Mouse (Mus musculus): ENCODE data around the gene Elp5.
"Not testable (repeated sequence)": the region's sequence is repeated elsewhere in the genome, so short reads cannot be mapped to it uniquely, and the experiment has no call there.

Gene Elp5

DNA sequence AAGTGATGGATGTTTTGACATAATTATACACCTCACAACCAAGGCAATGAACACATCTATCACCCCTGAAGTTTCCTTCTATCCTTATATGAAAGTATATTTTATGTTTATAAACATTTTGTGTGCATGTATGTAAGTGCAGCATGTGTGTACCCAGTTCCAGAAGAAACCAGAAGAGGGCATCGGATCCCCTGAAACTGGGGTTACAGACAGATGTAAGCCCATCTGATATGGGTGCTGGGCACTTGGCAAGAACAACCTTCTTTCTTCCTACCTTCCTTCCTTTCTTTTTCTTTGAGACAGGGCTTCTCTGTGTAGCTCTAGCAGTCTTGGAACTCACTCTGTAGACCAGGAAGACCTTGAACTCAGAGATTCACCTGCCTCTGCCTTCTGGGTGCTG is 26.1 kb downstream of the Elp5 start:
- ATAC-seq (ENCODE audit: low TSS enrichment), result no peak

DNA sequence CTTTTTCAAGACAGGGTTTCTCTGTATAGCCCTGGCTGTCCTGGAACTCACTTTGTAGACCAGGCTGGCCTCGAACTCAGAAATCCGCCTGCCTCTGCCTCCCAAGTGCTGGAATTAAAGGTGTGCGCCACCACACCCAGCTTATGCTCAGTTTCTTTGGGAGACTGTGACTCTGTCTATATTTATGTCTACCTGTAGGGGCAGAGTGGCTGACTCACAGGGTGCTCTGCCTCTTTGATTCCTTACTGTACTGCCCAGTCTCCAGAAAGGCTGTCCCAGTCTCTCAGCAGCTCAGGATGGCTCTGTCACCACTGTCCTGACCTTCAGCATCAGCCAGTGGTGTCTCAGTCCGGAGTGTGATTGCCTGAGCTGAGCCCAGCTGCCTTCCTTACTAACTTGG is 26.7 kb downstream of the Elp5 start:
- ATAC-seq (ENCODE audit: low TSS enrichment), result not testable (repeated sequence)

DNA sequence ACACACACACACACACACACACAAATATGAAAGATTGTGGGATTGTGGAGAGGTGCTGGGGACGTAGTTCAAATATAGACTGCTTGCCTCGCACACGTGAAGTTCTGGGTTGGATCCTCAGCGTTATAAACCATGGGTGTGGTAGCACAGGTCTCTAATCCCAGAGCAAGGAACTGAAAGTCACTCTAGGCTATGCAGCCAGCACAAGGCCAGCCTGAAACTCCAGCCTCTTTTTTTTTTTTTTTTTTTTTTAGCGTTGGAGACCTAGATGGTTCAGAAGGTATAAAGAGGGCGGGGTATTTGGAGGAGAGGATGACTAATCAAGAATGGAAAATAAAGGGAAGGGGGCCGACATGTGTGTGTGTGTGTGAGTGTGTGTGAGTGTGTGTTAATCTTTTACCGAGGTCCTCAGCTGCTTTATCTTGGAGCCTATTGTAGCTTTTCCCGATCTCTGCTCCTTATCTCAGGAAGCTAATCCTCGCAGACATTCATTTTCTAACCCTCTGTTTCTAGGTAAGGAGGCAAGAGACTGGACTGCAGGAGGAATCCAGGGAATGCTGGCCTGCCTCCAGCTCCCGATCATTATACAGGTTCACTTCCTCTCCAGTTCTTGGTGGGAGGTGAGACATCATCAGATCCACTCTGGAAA is 28.9 kb downstream of the Elp5 start:
- ATAC-seq (ENCODE audit: low TSS enrichment), result no peak

DNA sequence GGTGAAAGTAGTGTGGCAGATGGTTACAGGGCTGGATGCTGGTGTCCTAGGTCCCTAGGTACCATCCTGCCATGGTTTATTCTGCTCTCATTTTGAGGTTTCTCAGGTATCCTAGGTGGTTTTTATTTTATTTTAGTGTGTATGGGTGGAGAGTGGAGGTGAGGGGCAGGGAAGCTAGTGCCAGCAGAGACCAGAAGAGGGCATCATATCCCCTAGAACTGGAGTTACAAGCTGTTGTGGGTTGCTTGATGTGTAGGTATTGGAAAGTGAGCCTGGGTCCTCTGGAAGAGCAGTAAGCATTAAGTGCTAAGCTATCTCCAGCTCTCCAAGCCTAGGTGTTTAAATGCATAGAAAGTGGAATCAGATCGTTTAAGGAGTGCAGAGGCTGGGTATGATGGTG is 30.0 kb downstream of the Elp5 start:
- ATAC-seq (ENCODE audit: low TSS enrichment), result no peak

DNA sequence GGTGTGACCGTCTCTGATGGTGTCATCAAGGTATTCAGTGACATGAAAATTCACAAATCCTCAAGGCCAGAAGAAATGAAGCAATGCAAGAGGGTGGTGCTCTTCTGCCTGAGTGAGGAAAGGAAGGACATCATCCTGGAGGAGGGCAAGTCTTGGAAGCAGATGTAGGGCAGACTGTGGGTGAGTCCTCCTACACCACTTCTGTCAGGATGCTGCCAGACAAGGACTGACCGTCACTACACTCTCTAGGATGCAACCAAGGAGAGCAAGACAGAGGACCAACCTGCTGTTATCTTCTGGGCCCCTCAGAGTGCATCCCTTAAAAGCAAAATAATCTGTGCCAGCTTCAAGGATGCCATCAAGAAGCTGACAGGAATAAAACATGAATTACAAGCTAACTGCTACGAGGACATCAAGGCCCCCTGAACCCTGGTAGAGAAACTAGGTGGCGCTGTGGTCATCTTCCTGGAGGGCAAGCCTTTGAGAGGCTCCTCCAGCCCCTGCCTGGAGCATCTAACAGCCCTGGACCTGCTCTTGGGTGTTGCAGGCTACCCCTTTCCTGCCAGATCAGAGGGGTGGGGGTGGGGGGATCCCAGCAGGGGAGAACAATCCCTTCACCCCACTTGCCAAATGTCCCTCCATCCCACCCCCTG is 31.4 kb downstream of the Elp5 start:
- peak; percentile 55; the same call in 1 of the 2 replicates for ATAC-seq (ENCODE audit: low TSS enrichment)

DNA sequence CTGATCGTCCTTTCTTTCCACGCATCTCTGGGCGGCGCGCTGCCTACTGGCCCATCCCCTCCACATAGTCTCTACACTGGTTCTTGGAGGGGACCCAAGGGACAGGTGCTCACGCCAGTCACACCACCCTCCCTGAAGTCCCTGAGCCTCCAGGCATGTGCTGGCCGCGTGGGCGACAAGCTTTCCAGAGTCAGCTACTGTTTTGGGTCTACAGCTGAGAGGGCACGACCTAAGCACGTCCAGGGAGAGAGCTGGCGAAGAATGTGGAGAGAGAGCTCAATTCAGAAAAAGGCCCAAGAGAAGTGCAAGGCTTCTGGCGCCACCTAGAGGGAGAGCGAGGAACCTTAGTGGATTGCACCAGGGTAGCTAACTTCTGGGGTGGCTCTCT is 33.6 kb downstream of the Elp5 start:
- peak; percentile 52; the same call in 1 of the 2 replicates for ATAC-seq (ENCODE audit: low TSS enrichment)

DNA sequence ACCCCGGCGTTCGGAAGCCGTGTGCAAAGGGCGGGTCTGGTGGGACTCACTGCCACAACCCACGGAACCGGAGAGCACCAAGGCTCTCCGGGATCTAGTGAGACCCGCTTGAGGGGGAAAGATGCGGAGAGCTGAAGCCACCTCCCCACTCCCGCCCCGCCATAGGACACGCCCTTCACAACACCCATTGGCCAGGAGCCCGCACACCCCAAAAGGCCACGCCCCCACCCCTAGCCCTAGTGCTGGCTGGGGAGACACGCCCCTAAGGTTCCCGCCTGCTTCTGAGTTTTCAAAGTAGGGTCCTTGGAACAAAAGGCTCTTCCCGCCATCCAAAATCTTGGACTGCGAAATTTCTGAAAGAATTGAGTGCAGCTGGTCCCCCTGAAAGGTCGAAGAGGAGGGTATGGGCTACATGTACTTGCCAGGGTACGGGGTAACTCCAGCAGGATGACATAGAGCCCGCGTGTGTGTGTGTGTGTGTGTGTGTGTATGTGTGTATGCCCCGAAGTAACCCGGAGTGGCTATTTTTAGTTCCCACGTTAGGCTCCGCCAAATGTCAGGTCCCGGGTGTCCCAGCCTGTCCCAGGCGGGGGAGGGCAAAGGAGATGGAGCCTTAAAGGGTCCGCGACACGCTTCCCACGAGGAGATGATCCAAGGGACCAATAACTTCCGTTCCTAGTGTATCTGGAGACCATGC is 34.1 kb downstream of the Elp5 start, which contains the start of gene Slc2a4:
TSS of gene Slc2a4 (minus strand) at position 123 of the 697 bp plus-strand sequence.
- no peak for ATAC-seq (ENCODE audit: low TSS enrichment)

DNA sequence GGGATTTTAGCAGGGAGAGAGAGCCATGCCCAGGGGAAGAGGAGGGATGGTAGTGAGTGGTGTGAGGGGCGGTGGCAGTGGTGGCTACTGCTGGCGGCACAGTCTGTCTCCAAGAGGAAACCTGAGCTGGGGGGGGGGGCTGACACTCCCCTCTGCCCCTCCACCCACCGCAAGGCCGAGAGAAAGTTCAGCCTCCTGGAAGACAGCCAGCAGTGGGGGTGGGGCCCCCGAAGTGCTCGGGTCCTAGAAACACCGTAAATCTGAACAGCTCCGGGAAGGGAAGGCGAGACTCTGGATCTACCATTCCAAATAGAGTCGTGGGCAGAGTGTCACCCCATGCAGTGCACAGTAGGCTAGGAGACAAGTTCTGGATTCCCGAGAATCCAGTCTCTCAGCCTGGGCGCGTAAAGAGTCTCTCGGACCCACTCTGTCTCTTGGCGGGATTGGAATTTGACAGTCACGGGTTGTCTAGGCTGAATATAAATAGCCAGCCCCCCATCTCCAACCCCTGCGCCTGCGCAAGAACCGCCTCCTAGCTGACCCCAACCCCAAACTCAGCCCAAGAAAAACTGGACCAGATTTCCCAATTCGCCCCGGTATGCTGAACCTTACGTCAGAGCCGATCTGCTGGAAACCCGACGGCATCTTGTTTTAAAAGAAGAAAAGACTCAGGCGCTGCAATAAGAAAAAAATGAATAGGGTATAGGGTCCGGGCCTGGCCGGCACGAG is 34.8 kb downstream of the Elp5 start:
- no peak for ATAC-seq (ENCODE audit: low TSS enrichment)

DNA sequence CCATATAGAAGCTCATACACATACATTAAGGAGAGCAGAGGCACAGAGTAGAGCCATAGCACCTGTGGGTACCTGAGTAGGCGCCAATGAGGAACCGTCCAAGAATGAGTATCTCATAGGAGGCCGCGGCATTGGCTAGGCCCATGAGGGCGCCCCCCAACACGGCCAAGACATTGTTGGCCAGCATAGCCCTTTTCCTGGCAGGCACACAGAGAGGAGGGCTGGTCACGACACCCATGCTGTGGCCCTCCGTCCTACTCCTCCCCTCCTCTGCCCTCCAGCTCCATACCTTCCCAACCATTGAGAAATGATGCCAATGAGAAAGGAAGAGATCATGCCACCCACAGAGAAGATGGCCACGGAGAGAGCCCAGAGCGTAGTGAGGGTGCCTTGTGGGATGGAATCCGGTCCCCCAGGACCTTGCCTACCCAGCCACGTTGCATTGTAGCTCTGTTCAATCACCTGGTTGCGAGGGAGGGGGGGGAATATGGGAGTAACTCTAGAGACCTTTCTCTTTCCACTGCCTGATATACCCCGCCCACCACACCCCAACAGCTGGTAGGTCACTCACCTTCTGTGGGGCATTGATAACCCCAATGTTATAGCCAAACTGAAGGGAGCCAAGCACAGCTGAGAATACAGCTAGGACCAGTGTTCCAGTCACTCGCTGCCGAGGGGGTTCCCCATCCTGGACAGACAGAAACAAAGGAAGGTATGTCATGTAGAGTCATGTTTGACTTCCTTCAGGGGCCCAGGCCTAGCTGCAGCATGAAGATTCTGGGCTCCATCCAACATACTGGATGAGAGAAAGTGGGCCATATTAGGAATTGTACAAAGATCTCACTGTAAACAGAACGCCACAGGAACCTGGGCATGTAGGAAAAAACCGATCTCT is 36.1 kb downstream of the Elp5 start:
- no peak for ATAC-seq (ENCODE audit: low TSS enrichment)

DNA sequence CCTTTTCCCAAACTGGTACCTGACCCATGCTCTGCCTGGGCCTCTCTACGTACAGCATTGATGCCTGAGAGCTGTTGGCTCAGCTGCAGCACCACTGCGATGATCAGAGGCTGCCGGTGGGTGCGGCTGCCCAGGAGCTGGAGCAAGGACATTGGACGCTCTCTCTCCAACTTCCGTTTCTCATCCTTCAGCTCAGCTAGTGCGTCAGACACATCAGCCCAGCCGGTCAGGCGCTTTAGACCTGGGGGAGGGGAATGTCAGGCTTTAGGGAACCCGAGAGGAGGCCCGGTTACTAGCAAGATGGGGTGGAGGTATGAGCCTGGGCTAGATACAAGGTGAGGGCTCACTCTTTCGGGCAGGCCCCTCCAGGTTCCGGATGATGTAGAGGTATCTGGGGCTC is 37.1 kb downstream of the Elp5 start:
- ATAC-seq (ENCODE audit: low TSS enrichment), result no peak

DNA sequence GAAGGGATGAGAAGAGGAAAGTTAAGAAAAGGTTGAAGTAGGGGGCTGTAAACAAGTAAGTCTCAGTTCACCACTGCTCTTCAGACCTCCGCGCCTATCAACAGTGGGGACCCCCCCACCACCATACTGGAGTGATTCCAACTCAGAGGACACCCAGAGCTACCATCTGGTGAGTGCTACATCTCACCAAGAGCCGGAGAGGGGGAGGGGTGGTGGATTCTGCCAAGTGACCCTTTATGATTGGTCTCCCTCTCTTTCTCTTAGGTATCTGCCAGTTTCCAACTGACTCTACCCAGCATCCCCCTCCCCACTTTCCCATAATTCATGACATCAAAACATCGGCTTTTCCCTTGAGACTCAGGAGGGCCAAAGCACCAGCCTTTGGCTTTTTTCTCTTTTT is 41.4 kb downstream of the Elp5 start:
- ATAC-seq (ENCODE audit: low TSS enrichment), result no peak

DNA sequence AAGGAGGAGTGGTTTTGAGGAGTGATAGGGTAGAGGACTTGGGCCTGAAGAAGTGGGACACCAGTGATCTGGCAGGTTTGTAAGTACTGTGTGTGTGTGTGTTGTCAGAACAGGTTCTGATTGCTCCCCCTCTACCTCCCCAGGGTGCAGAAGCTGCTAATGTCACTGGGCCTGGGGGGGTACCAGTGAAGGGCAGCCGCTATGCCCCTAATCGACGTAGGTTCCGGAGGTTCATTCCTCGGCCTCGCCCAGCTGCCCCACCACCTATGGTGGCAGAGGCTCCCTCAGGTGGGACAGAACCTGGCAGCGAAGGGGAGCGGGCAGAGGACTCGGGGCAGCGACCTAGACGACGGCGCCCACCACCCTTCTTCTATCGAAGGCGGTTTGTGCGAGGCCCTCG is 42.6 kb downstream of the Elp5 start:
- no peak for ATAC-seq (ENCODE audit: low TSS enrichment)

DNA sequence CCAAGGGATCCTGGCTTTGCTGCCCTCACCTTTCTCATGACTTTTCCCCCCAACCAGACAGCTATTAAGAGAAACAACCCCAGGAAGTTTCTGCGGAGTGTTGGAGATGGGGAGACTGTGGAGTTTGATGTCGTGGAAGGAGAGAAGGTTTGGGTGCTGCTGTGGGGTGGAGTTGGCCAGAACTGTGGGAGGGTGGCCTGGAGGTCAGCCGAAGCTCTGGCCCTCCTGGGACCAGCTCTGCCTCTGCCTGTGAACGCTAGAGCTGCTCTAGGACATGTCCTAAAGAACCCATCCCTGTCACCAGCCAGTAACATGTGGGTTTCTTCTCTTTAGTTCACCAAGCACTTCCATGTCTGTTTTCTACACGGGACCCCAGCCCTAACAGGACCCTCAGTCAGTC is 43.1 kb downstream of the Elp5 start:
- no peak for ATAC-seq (ENCODE audit: low TSS enrichment)

DNA sequence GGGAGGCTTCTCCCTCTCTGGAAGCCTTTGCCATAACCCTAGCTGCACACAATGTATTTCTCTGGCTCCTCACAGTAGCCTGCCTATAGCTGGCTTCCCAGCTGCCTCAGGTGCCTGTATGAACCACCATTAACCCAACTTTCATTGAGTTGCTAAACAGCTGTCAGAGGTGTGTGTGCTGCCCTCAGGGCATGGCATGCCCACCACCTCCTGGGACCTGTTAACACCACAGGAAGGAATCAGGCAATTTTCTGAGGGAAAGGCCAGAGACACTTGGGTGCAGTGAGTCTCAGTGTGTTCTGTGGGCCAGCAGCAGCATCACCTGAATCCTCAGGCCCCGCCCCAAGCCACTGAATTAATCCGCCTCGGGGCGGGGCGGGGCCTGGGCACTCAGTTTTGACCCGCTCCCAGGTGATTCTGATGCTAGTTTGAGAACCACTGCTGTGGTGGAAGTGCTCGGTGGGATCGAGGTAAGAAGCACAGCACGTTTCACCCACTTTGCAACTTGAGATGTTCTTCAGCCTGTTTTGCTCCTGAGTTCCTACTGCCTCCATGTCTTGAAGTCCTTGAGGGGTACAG is 43.8 kb downstream of the Elp5 start:
- ATAC-seq (ENCODE audit: low TSS enrichment), result no peak

DNA sequence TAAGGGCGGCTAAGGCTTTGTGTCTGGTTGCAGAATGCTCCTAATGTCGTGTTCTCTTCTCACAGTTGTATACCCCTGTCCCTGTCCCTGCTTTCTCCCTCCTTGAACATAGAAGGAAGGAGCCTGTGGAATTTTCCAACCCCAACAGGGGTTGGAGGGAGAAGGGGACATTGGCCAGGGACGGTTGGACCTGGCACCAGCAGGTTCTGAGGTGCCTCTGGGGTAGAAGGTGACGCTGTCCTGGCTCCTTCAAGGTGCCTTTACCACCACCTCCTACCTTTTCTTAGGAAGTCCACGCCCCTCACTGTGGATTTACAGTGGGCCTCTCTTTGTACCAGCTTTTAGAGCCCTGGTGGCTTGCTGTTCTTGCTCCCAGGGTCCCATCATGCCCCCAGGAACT is 44.5 kb downstream of the Elp5 start:
- no peak for ATAC-seq (ENCODE audit: low TSS enrichment)

DNA sequence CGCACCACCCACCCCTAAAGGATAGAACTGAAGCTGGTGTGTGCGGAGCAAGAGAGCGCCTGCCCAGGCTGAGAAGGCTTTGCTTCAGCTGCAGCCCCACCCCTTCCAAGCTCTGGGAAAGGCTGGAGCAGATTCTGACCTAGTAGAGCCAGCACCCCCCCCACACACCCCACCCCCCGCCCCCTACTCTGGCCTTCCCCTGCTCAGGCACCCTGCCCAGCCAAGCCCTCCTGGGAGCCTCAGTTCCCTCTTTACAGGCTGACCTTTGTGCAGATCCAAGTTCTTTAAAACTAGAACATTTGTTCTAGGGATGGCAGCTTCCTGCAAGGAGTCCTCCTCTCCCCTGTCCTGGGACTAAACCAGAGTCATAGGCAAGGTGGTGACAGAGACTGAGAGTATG is 44.9 kb downstream of the Elp5 start:
- no peak for ATAC-seq (ENCODE audit: low TSS enrichment)

DNA sequence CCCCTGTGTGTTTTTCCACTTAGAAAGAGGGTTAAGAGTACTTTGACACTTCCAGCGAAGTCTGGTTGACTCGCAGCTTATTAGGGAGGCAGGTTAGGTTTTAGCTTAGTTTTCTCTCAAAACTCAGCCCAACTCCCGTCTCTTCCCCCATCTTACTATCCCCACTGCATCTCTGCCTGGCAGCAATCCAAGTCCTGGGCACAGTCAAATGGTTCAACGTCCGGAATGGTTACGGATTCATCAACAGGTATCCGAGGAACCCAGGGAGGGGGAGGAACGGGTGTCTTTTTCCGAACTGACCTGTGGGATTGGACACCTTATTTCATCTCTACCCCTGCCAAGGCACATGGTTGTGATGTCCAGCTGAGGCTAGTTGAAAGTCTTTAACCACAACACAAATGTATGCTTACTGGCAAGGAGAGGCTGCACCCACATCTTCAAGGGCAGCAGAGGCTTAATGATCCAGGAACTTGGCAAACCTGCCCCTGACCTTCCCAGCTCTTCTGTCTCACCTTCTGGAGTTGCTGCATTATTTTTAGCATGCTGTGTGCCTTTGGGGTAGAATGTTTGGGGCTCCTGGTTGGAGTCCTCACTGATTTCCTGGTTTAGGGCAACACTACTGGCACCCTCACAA is 45.5 kb downstream of the Elp5 start:
- ATAC-seq (ENCODE audit: low TSS enrichment), result no peak

DNA sequence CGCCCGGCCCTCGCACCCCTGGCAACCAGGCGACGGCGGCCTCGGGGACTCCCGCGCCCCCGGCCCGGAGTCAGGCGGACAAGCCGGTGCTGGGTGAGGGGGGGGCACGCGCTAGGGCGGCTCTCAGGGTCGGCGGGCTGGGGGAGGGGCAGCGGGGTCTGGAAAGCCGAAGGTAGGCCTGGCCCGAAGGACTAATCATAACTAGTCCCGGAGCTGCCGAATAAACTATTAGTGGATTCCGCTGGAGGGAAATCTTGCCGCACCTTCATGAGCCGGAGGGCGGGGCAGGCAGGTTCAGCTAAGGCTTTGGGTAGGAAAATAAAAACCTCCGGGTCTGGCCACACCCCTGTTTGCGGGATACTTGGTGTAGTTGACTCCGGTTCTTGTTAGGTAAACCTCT is 46.2 kb downstream of the Elp5 start:
- ATAC-seq (ENCODE audit: low TSS enrichment), result no peak

DNA sequence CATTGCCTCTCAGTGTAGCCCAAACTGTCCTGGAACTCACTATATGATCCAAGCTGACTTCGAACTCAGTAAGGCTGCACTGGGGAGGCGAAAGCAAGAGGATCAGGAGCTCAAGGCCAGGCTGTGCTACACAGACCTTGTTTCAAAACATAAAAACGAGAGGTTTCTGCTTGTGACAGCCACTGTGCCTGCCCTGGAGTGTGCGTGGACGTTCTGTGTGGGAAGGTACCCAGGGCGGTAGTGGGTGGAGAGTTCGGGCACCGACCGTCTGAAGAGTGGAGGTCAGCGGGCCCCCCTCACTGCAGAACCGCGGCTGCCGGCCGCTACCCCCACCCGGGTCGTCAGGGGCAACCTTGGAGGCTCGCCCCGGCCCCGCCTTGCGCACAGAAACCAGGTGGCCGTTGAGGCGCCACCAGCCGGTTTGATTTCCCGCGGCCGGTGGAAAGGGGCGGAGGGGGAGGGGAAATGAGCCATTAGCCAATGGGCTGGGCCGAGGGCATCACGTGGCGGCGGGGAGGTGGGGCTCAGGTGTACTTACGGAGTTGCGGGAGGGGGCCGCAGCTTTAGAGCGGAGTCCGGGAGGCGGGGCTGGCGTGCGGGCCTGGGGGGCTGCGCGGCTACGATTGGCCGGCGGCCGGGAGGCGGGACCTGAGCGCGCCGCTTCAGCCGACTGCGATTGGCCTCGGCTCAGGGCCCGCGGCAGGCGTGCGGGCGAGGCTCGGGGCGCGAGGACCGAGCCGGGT is 47.0 kb downstream of the Elp5 start, which contains the start of gene Ybx2:
TSS of gene Ybx2 (plus strand) at position 660 of the 743 bp plus-strand sequence.
- ATAC-seq (ENCODE audit: low TSS enrichment), result peak; percentile 88; the same call in 1 of the 2 replicates

DNA sequence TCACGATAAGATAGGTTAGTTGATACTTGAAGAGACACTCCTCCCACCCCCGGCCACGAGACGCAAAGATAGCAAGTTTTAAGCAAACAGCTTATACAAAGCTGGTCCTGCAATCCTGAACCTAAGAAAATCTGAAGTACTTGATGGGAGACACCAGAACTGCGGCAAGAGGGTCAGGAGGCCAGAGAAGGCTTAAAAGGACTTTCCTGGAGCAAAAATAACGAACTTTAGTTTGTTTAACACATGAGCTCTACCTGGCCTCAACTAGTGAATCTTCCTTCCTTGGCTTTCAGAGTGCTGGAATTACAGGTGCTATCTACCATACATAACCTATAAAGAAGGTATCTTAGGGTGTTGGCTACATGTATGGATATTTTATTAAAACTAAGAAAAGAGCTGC is 47.6 kb downstream of the Elp5 start:
- ATAC-seq (ENCODE audit: low TSS enrichment), result no peak
